ENCODE assay signal across 10 mouse cellular contexts in genomic region chr11:19964333-19964732, GRCm38 (mm10). TPM values are rescaled to one million over a fixed set of nuclear protein-coding genes. Genes with fewer than 3 reads are reported as not detected.
DNase-seq lines count a peak whose midpoint lies in the region; ATAC-seq lines count a peak whose summit lies in the region.
"Had no signal": no experiment of that assay in that cellular context is flagged by ENCODE, and none has a peak within 500 bp of the region (broad histone marks: within the 10 kb centered on the region; RNA-seq: fewer than 3 reads in every experiment).

No protein-coding gene starts in this region.

- ATAC-seq in forebrain, embryonic 16.5 days = no peak
- no peak for ATAC-seq in intestine, embryonic 16.5 days
- ATAC-seq in liver, embryonic 13.5 days (ENCODE audit: low read depth) = no peak

- no peaks in the 10 kb centered on the region for H3K9me3 ChIP-seq in forebrain, embryonic 10.5 days
- H3K9me3 ChIP-seq in forebrain, embryonic 16.5 days (ENCODE audit: control insufficient read depth, low read length) = no peaks in the 10 kb centered on the region
- no peaks in the 10 kb centered on the region for H3K9me3 ChIP-seq in intestine, embryonic 16.5 days (ENCODE audit: control insufficient read depth, low read length)
- no peaks in the 10 kb centered on the region for H3K9me3 ChIP-seq in liver, embryonic 13.5 days (replicated peaks)
- H3K9me3 ChIP-seq: G1E; liver, embryonic 15.5 days had no signal

- 0 out of 2 replicates have a peak overlapping the region, but pooled peaks have one; percentile 16 for H3K27ac ChIP-seq in forebrain, embryonic 10.5 days
- H3K27ac ChIP-seq in forebrain, embryonic 16.5 days (ENCODE audit: low read length) = no peak overlapping the region; the same call in 1 of the 2 replicates
- peak overlapping the region; percentile 56; the same call in 1 of the 2 replicates for H3K27ac ChIP-seq in intestine, embryonic 16.5 days (ENCODE audit: low read length)
- H3K27ac ChIP-seq in liver, embryonic 13.5 days = peak overlapping the region; percentile 70

- H3K9ac ChIP-seq in forebrain, embryonic 16.5 days (replicated peaks; ENCODE audit: low read depth, low read length) = no peak overlapping the region
- H3K9ac ChIP-seq in intestine, embryonic 16.5 days (ENCODE audit: low read depth, low read length) = no peak overlapping the region
- no peak overlapping the region for H3K9ac ChIP-seq in liver, embryonic 13.5 days
- H3K9ac ChIP-seq: liver, embryonic 15.5 days had no signal

- DNase-seq in forebrain, embryonic 10.5 days (ENCODE audit: extremely low spot score, low spot score) = no peak
- peak; percentile 38 for DNase-seq in kidney, adult 11 months
- no peak for DNase-seq in kidney, adult 8-10 months
- no peak for DNase-seq in liver, embryonic 13.5 days
- DNase-seq in Muller cell, postnatal 12 days (ENCODE audit: inconsistent ontology term) = no peak
- no peak for DNase-seq in right cerebral cortex, postnatal 10 days (ENCODE audit: low spot score in 2 of 2)

- no peak overlapping the region for H3K4me3 ChIP-seq in forebrain, embryonic 10.5 days
- no peak overlapping the region for H3K4me3 ChIP-seq in forebrain, embryonic 16.5 days (replicated peaks; ENCODE audit: low read length)
- H3K4me3 ChIP-seq in intestine, embryonic 16.5 days (ENCODE audit: low read length) = no peak overlapping the region
- no peak overlapping the region for H3K4me3 ChIP-seq in liver, embryonic 13.5 days (replicated peaks)
- H3K4me3 ChIP-seq: liver, embryonic 15.5 days had no signal

- H3K36me3 ChIP-seq in forebrain, embryonic 10.5 days (replicated peaks) = peaks cover 20% of the 10 kb centered on the region
- H3K36me3 ChIP-seq in forebrain, embryonic 16.5 days (ENCODE audit: control insufficient read depth, insufficient read depth) = no peaks in the 10 kb centered on the region
- no peaks in the 10 kb centered on the region for H3K36me3 ChIP-seq in intestine, embryonic 16.5 days (ENCODE audit: control insufficient read depth, insufficient read depth, low read length)
- no peaks in the 10 kb centered on the region for H3K36me3 ChIP-seq in liver, embryonic 13.5 days
- H3K36me3 ChIP-seq: liver, embryonic 15.5 days had no signal

- H3K4me2 ChIP-seq in forebrain, embryonic 16.5 days (ENCODE audit: low read length) = no peak overlapping the region
- H3K4me2 ChIP-seq in intestine, embryonic 16.5 days (ENCODE audit: low read depth, low read length) = no peak overlapping the region
- H3K4me2 ChIP-seq in liver, embryonic 13.5 days = 0 out of 2 replicates have a peak overlapping the region, but pooled peaks have one; percentile 11

- H3K27me3 ChIP-seq in forebrain, embryonic 10.5 days (ENCODE audit: poor library complexity, severe bottlenecking) = no peaks in the 10 kb centered on the region
- no peaks in the 10 kb centered on the region for H3K27me3 ChIP-seq in forebrain, embryonic 16.5 days (replicated peaks; ENCODE audit: control insufficient read depth, insufficient read depth, low read length)
- H3K27me3 ChIP-seq in intestine, embryonic 16.5 days (replicated peaks; ENCODE audit: control insufficient read depth, insufficient read depth, low read length) = no peaks in the 10 kb centered on the region
- H3K27me3 ChIP-seq in liver, embryonic 13.5 days = no peaks in the 10 kb centered on the region
- H3K27me3 ChIP-seq: liver, embryonic 15.5 days had no signal

- peaks cover 31% of the 10 kb centered on the region for H3K4me1 ChIP-seq in forebrain, embryonic 10.5 days
- peaks cover 5% of the 10 kb centered on the region for H3K4me1 ChIP-seq in forebrain, embryonic 16.5 days (replicated peaks; ENCODE audit: control insufficient read depth, insufficient read depth, low read length)
- H3K4me1 ChIP-seq in intestine, embryonic 16.5 days (ENCODE audit: control insufficient read depth, insufficient read depth, low read length) = peaks cover 42% of the 10 kb centered on the region
- peaks cover 68% of the 10 kb centered on the region for H3K4me1 ChIP-seq in liver, embryonic 13.5 days (replicated peaks)

- WGBS in forebrain, embryonic 10.5 days = 89% methylated on average over 5 of the region's 5 CpGs
- 85% methylated on average over 5 of the region's 5 CpGs for WGBS in forebrain, embryonic 16.5 days
- WGBS in intestine, embryonic 16.5 days = 83% methylated on average over 5 of the region's 5 CpGs
- 74% methylated on average over 5 of the region's 5 CpGs for WGBS in liver, embryonic 13.5 days (ENCODE audit: insufficient replicate concordance)

RNA-seq across cellular contexts. Expression of gene Spred2, which starts 40.2 kb away (rescaled TPM):
- 7.1 and 7.3 TPM in 2 replicates for polyA plus RNA-seq in forebrain, embryonic 10.5 days (2016; fragmentation: Nextera tagmentation; extraction: Ambion mirVana)
- polyA plus RNA-seq in forebrain, embryonic 16.5 days (2015; fragmentation: Nextera tagmentation; extraction: Ambion mirVana) = 8.4 TPM in 2 replicates
- polyA plus RNA-seq in intestine, embryonic 16.5 days (2015; fragmentation: Nextera tagmentation; extraction: Ambion mirVana) = 4.4 and 4.9 TPM in 2 replicates
- 2.3 and 2.5 TPM in 2 replicates for polyA plus RNA-seq in liver, embryonic 13.5 days (2015; fragmentation: Nextera tagmentation; extraction: Ambion mirVana)
